Mouse (Mus musculus) lung, postnatal 0 days (tissue): ENCODE measurements around the gene Aagab.

Experiments
- CTCF ChIP-seq: IDR thresholded peaks from 2 replicates; pipeline ENCODE4 v1.5.1; 2016; ENCODE audit warnings: antibody characterized with exemption, mild to moderate bottlenecking
- EP300 ChIP-seq: IDR thresholded peaks from 2 replicates; pipeline ENCODE4 v1.6.1; 2016; ENCODE audit warnings: antibody characterized with exemption, mild to moderate bottlenecking, control low read depth

DNA sequence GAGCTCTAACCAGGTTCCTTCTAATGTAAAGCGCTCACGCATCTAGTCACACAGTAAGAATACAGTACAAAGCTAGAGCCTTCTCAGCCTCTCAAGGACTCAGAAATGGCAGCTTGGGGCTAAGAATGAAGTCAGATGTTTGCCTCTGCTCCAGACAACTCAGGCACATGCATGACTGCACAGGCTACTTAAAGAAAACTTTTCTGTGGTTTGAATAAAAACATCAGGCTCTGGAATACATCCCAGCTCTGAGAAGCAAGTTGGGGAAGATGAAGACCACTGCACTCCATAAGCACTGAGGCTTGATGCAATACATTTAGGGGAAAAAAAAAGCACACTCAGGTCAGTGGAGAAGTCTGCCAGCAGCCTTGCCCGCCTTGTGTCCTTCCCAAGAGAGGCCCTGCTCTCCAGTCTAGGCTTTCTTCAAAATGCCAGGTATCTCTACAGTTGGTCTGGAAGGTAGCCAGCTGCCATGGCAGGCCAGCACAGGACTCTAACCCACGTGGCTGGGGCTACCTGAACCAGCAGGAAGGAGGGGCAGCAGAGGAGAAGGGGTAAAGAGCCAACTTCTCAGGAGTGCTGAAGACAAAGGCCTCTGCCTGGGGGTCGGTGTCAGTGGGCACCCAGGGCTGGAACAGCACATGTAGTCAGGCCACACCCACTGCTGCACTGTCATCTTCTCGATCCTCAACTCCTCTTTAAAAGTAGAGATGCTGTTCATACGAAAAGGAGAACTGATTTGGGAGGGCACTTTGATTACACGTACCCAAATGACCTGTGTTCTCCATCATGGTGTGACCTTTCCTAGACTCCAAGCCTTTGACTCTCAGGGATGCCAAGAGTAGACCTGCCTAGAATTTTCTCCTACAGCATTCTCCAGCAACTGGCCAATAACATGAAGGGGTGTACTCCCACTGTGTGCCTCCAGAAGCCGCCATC lies 45.4 kb downstream of the Aagab start:
- TF ChIP-seq CTCF (no peak), EP300 (no peak)
